Mouse (Mus musculus): Measurements from ENCODE around the gene Mterf1b. TPM values are rescaled to one million over a fixed set of nuclear protein-coding genes. Genes with fewer than 3 reads are reported as not detected.
"Not testable (repeated sequence)": the region's sequence is repeated elsewhere in the genome, so short reads cannot be mapped to it uniquely, and the experiment has no call there.

Mterf1b gene
- total and polyA plus RNA-seq, 2 experiments from 2014 or later: 0.57 to 1.3 TPM

DNA sequence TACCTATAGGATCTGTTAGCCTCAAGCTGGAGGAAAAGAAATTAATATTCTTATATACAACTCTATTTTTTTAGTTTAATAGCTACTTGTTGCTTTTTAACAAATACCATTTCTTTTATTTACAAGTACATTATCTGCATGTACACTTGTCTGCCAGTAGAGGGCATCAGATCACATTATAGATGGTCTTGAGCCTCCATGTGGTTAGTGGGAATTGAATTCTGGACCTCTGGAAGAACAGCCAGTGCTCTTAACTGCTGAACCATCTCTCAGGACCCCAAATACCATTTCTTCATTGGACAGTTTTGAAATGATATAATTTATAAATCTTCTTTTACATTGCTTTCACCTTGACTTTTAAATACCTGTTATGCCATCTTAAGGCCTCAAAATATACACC lies 9.2 kb downstream of the Mterf1b start:
- Histone ChIP-seq H3K4me2 (ENCODE audit: low read depth, low read length) (no peak overlapping the region), H3K9ac (replicated peaks; ENCODE audit: low read depth, low read length) (no peak overlapping the region), H3K9me3 (replicated peaks; ENCODE audit: control insufficient read depth, low read length) (no peaks in the 10 kb centered on the region), H3K27ac (ENCODE audit: low read depth) (no peak overlapping the region), H3K27me3 (ENCODE audit: control insufficient read depth, insufficient read depth, low read length) (no peaks in the 10 kb centered on the region), H3K4me3 (ENCODE audit: low read depth, low read length) (no peak overlapping the region), H3K36me3 (replicated peaks; ENCODE audit: control insufficient read depth, insufficient read depth, low read length) (no peaks in the 10 kb centered on the region), H3K4me1 (ENCODE audit: control insufficient read depth, insufficient read depth) (no peaks in the 10 kb centered on the region)
- DNase-seq (ENCODE audit: low spot score): peak; percentile 56
- no peak for ATAC-seq (ENCODE audit: insufficient read depth, low read depth)
- TF ChIP-seq CTCF (IDR thresholded peaks at IDR 0.05; ENCODE audit: low read depth) (peak; percentile 69), EP300 (IDR thresholded peaks at IDR 0.05; ENCODE audit: low read depth) (no peak)

- not testable (repeated sequence) for H3K36me3 ChIP-seq (replicated peaks; ENCODE audit: control insufficient read depth, insufficient read depth, low read length); H3K9me3 ChIP-seq (replicated peaks; ENCODE audit: control insufficient read depth, low read length); DNase-seq (ENCODE audit: low spot score); H3K27ac ChIP-seq (ENCODE audit: low read depth); H3K27me3 ChIP-seq (ENCODE audit: control insufficient read depth, insufficient read depth, low read length); H3K4me1 ChIP-seq (ENCODE audit: control insufficient read depth, insufficient read depth); ATAC-seq (ENCODE audit: insufficient read depth, low read depth); H3K4me3 ChIP-seq (ENCODE audit: low read depth, low read length); H3K4me2 ChIP-seq (ENCODE audit: low read depth, low read length); H3K9ac ChIP-seq (replicated peaks; ENCODE audit: low read depth, low read length)
- WGBS: 91% methylated on average over 19 of the region's 19 CpGs
Measured at GRCm38 (mm10) chr5:4202276-4202810, 10.2 kb downstream of the Mterf1b start.

DNA sequence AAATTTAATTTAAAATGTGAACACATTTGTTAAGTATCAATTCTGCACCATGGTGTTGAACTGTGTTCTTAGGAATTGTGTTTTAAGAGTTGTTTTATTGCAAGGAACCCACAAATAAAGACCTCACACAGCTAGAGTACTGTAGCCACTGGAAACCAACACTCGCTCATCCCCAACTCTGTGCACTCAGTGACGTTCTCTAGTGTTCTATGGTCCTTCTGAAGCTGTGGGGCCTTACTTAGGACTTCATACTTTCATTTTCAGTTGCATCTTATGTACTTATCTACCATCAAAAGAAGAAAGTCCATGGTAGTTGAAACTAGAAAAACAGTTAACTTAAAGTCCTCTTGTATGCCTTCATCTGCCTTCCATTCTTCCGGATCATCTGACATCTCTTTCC lies 17.9 kb downstream of the Mterf1b start:
- not testable (repeated sequence) for H3K9me3 ChIP-seq (replicated peaks; ENCODE audit: control insufficient read depth, low read length); H3K9ac ChIP-seq (replicated peaks; ENCODE audit: low read depth, low read length); DNase-seq (ENCODE audit: low spot score); H3K4me2 ChIP-seq (ENCODE audit: low read depth, low read length); H3K36me3 ChIP-seq (replicated peaks; ENCODE audit: control insufficient read depth, insufficient read depth, low read length); H3K4me3 ChIP-seq (ENCODE audit: low read depth, low read length); H3K27ac ChIP-seq (ENCODE audit: low read depth); H3K27me3 ChIP-seq (ENCODE audit: control insufficient read depth, insufficient read depth, low read length); ATAC-seq (ENCODE audit: insufficient read depth, low read depth); H3K4me1 ChIP-seq (ENCODE audit: control insufficient read depth, insufficient read depth)
- WGBS: 84% methylated on average over 2 of the region's 3 CpGs

GRCm38 (mm10) chr5:4221309-4221708 lies 29.1 kb downstream of the Mterf1b start:
- Histone ChIP-seq H3K4me2 (ENCODE audit: low read depth, low read length) (no peak overlapping the region), H3K4me1 (ENCODE audit: control insufficient read depth, insufficient read depth) (no peaks in the 10 kb centered on the region), H3K36me3 (replicated peaks; ENCODE audit: control insufficient read depth, insufficient read depth, low read length) (no peaks in the 10 kb centered on the region), H3K27ac (ENCODE audit: low read depth) (no peak overlapping the region), H3K9ac (replicated peaks; ENCODE audit: low read depth, low read length) (no peak overlapping the region), H3K27me3 (ENCODE audit: control insufficient read depth, insufficient read depth, low read length) (no peaks in the 10 kb centered on the region), H3K4me3 (ENCODE audit: low read depth, low read length) (no peak overlapping the region), H3K9me3 (replicated peaks; ENCODE audit: control insufficient read depth, low read length) (no peaks in the 10 kb centered on the region)
- DNase-seq (ENCODE audit: low spot score) (no peak), ATAC-seq (ENCODE audit: insufficient read depth, low read depth) (no peak)
- WGBS: 76% methylated on average over 3 of the region's 3 CpGs
- TF ChIP-seq EP300 (IDR thresholded peaks at IDR 0.05; ENCODE audit: low read depth) (no peak), CTCF (IDR thresholded peaks at IDR 0.05; ENCODE audit: low read depth) (no peak)

DNA sequence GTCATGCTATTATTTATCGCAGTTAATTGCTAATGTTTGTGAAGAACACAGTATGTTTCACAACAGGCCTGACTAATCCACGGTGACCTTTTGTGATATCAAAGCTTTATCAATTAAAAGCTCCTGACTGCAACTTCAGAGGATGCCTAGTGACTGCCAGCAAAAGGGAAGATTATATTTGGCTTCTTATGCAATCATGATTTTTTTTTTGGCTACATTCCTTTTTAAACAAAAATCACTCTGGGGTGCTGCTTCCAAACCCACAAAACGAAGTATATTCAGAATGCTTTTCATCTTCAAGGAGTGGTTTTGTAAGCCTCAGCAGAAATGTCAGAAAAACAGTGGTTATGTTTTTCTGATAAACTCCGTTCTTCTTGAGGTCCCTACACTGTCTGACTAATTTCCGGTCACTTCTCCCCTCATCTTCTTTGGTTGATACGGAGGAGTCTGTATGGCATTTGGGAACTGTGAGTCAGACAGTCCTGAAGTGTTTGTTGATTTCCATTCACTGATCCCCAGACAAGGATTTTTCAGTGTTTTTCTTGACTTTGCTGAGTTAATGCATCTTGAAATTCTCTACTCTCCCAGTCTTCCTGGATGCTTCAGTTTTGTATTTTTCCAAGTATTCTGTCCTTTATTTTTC lies 29.9 kb downstream of the Mterf1b start:
- DNase-seq (ENCODE audit: low spot score): no peak
- H3K27me3 ChIP-seq (ENCODE audit: control insufficient read depth, insufficient read depth, low read length): no peaks in the 10 kb centered on the region
- WGBS: 57% methylated on average over 6 of the region's 6 CpGs
- H3K36me3 ChIP-seq (replicated peaks; ENCODE audit: control insufficient read depth, insufficient read depth, low read length): no peaks in the 10 kb centered on the region
- ATAC-seq (ENCODE audit: insufficient read depth, low read depth): no peak
- no peak overlapping the region for H3K4me2 ChIP-seq (ENCODE audit: low read depth, low read length)
- no peak for TF ChIP-seq CTCF (IDR thresholded peaks at IDR 0.05; ENCODE audit: low read depth)
- no peak for TF ChIP-seq EP300 (IDR thresholded peaks at IDR 0.05; ENCODE audit: low read depth)
- H3K9ac ChIP-seq (replicated peaks; ENCODE audit: low read depth, low read length): no peak overlapping the region
- no peaks in the 10 kb centered on the region for H3K4me1 ChIP-seq (ENCODE audit: control insufficient read depth, insufficient read depth)
- no peak overlapping the region for H3K27ac ChIP-seq (ENCODE audit: low read depth)
- H3K9me3 ChIP-seq (replicated peaks; ENCODE audit: control insufficient read depth, low read length): no peaks in the 10 kb centered on the region
- no peak overlapping the region for H3K4me3 ChIP-seq (ENCODE audit: low read depth, low read length)

DNA sequence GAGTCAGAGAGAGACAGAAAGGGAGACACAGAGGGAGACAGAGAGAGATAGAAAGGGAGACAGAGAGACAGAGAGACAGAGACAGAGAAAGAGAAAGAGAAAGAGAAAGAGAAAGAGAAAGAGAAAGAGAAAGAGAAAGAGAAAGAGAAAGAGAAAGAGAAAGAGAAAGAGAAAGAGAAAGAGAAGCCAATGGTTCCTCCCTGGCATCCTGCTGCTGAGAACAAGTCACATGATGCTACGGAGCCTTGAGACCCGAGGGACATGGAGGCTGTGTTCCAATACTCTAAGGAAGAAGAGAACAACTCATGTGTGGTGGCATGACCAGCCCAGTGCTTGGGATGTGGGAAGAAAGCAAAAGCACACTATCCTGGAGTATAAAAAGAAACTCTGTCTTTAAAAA lies 40.0 kb downstream of the Mterf1b start:
- Histone ChIP-seq H3K27ac (ENCODE audit: low read depth) (no peak overlapping the region), H3K27me3 (ENCODE audit: control insufficient read depth, insufficient read depth, low read length) (no peaks in the 10 kb centered on the region), H3K4me3 (ENCODE audit: low read depth, low read length) (no peak overlapping the region), H3K36me3 (replicated peaks; ENCODE audit: control insufficient read depth, insufficient read depth, low read length) (no peaks in the 10 kb centered on the region), H3K9ac (replicated peaks; ENCODE audit: low read depth, low read length) (no peak overlapping the region), H3K9me3 (replicated peaks; ENCODE audit: control insufficient read depth, low read length) (no peaks in the 10 kb centered on the region), H3K4me2 (ENCODE audit: low read depth, low read length) (no peak overlapping the region), H3K4me1 (ENCODE audit: control insufficient read depth, insufficient read depth) (no peaks in the 10 kb centered on the region)
- TF ChIP-seq CTCF (IDR thresholded peaks at IDR 0.05; ENCODE audit: low read depth): no peak
- TF ChIP-seq EP300 (IDR thresholded peaks at IDR 0.05; ENCODE audit: low read depth): no peak
- 60% methylated on average over 2 of the region's 2 CpGs for WGBS
- ATAC-seq (ENCODE audit: insufficient read depth, low read depth) (no peak), DNase-seq (ENCODE audit: low spot score) (no peak)
